Mouse (Mus musculus): Measurements from ENCODE around the gene Adam1a. TPM values are rescaled to one million over a fixed set of nuclear protein-coding genes. Genes with fewer than 3 reads are reported as not detected.

Gene Adam1a
- polyA plus RNA-seq, 1 experiment, result 0.77 TPM

GRCm38 (mm10) chr5:121476040-121476439 lies 69.2 kb downstream of the Adam1a start:
- no peak overlapping the region for H3K4me3 ChIP-seq

GRCm38 (mm10) chr5:121474610-121475009 lies 70.7 kb downstream of the Adam1a start:
- Histone ChIP-seq H3K36me3 (ENCODE audit: control insufficient read depth, insufficient read depth) (no peaks in the 10 kb centered on the region), H3ac (ENCODE audit: control insufficient read depth, insufficient read length) (no peak overlapping the region), H3K79me2 (ENCODE audit: control insufficient read depth, insufficient read depth) (no peaks in the 10 kb centered on the region), H3K27me3 (ENCODE audit: control insufficient read depth, insufficient read depth, insufficient read length) (no peaks in the 10 kb centered on the region), H3K4me3 (no peak overlapping the region), H3K4me2 (ENCODE audit: low read depth) (no peak overlapping the region)
- TF ChIP-seq SRF (IDR thresholded peaks at IDR 0.05; ENCODE audit: control insufficient read depth, insufficient read length, low read depth) (no peak), MYOD1 (IDR thresholded peaks at IDR 0.05; ENCODE audit: control insufficient read depth in 1 of 3, insufficient read length in 2 of 3, low read depth in 2 of 3) (no peak), E2F4 (IDR thresholded peaks at IDR 0.05; ENCODE audit: insufficient read depth) (no peak), CEBPB (IDR thresholded peaks at IDR 0.05; ENCODE audit: insufficient read depth, poor library complexity, severe bottlenecking) (no peak), REST (IDR thresholded peaks at IDR 0.05; ENCODE audit: insufficient read depth, insufficient read length) (no peak), TCF3 (IDR thresholded peaks at IDR 0.05; ENCODE audit: insufficient read length, low read depth) (no peak), MAX (IDR thresholded peaks at IDR 0.05; ENCODE audit: low read depth) (no peak), POLR2A (IDR thresholded peaks at IDR 0.05; ENCODE audit: insufficient read length, low read depth) (no peak), TCF12 (IDR thresholded peaks at IDR 0.05; ENCODE audit: insufficient read depth, poor library complexity, severe bottlenecking) (no peak), POLR2AphosphoS2 (IDR thresholded peaks at IDR 0.05; ENCODE audit: insufficient read length, low read depth) (no peak), USF1 (IDR thresholded peaks at IDR 0.05; ENCODE audit: low read depth) (no peak), MYOG (IDR thresholded peaks at IDR 0.05; ENCODE audit: control insufficient read depth in 1 of 3, insufficient read depth in 1 of 3, insufficient read length in 2 of 3, low read depth in 2 of 3) (no peak)

More at GRCm38 (mm10) chr5:121476040-121476439, 69.2 kb downstream of the Adam1a start:
- TF ChIP-seq E2F4 (IDR thresholded peaks at IDR 0.05; ENCODE audit: insufficient read depth) (no peak), MAX (IDR thresholded peaks at IDR 0.05; ENCODE audit: low read depth) (no peak), MYOD1 (IDR thresholded peaks at IDR 0.05; ENCODE audit: control insufficient read depth in 1 of 3, insufficient read length in 2 of 3, low read depth in 2 of 3) (no peak), REST (IDR thresholded peaks at IDR 0.05; ENCODE audit: insufficient read depth, insufficient read length) (no peak), CEBPB (IDR thresholded peaks at IDR 0.05; ENCODE audit: insufficient read depth, poor library complexity, severe bottlenecking) (no peak), MYOG (IDR thresholded peaks at IDR 0.05; ENCODE audit: control insufficient read depth in 1 of 3, insufficient read depth in 1 of 3, insufficient read length in 2 of 3, low read depth in 2 of 3) (no peak), POLR2A (IDR thresholded peaks at IDR 0.05; ENCODE audit: insufficient read length, low read depth) (no peak), TCF3 (IDR thresholded peaks at IDR 0.05; ENCODE audit: insufficient read length, low read depth) (no peak), USF1 (IDR thresholded peaks at IDR 0.05; ENCODE audit: low read depth) (no peak), TCF12 (IDR thresholded peaks at IDR 0.05; ENCODE audit: insufficient read depth, poor library complexity, severe bottlenecking) (no peak), SRF (IDR thresholded peaks at IDR 0.05; ENCODE audit: control insufficient read depth, insufficient read length, low read depth) (no peak), POLR2AphosphoS2 (IDR thresholded peaks at IDR 0.05; ENCODE audit: insufficient read length, low read depth) (no peak)
- Histone ChIP-seq H3ac (ENCODE audit: control insufficient read depth, insufficient read length) (no peak overlapping the region), H3K79me2 (ENCODE audit: control insufficient read depth, insufficient read depth) (no peaks in the 10 kb centered on the region), H3K27me3 (ENCODE audit: control insufficient read depth, insufficient read depth, insufficient read length) (no peaks in the 10 kb centered on the region), H3K4me2 (ENCODE audit: low read depth) (no peak overlapping the region), H3K36me3 (ENCODE audit: control insufficient read depth, insufficient read depth) (no peaks in the 10 kb centered on the region)

- Histone ChIP-seq H3K36me3 (ENCODE audit: control insufficient read depth, insufficient read depth) (no peaks in the 10 kb centered on the region), H3K79me2 (ENCODE audit: control insufficient read depth, insufficient read depth) (no peaks in the 10 kb centered on the region), H3K27me3 (ENCODE audit: control insufficient read depth, insufficient read depth, insufficient read length) (peaks cover 6% of the 10 kb centered on the region), H3K4me3 (no peak overlapping the region), H3ac (ENCODE audit: control insufficient read depth, insufficient read length) (no peak overlapping the region), H3K4me2 (ENCODE audit: low read depth) (no peak overlapping the region)
- TF ChIP-seq REST (IDR thresholded peaks at IDR 0.05; ENCODE audit: insufficient read depth, insufficient read length) (no peak), POLR2AphosphoS2 (IDR thresholded peaks at IDR 0.05; ENCODE audit: insufficient read length, low read depth) (no peak), MYOD1 (IDR thresholded peaks at IDR 0.05; ENCODE audit: control insufficient read depth in 1 of 3, insufficient read length in 2 of 3, low read depth in 2 of 3) (no peak), MAX (IDR thresholded peaks at IDR 0.05; ENCODE audit: low read depth) (no peak), USF1 (IDR thresholded peaks at IDR 0.05; ENCODE audit: low read depth) (no peak), E2F4 (IDR thresholded peaks at IDR 0.05; ENCODE audit: insufficient read depth) (no peak), SRF (IDR thresholded peaks at IDR 0.05; ENCODE audit: control insufficient read depth, insufficient read length, low read depth) (no peak), MYOG (IDR thresholded peaks at IDR 0.05; ENCODE audit: control insufficient read depth in 1 of 3, insufficient read depth in 1 of 3, insufficient read length in 2 of 3, low read depth in 2 of 3) (no peak), TCF3 (IDR thresholded peaks at IDR 0.05; ENCODE audit: insufficient read length, low read depth) (no peak), CEBPB (IDR thresholded peaks at IDR 0.05; ENCODE audit: insufficient read depth, poor library complexity, severe bottlenecking) (no peak), TCF12 (IDR thresholded peaks at IDR 0.05; ENCODE audit: insufficient read depth, poor library complexity, severe bottlenecking) (no peak), POLR2A (IDR thresholded peaks at IDR 0.05; ENCODE audit: insufficient read length, low read depth) (no peak)
Observed at GRCm38 (mm10) chr5:121472411-121472810, 72.9 kb downstream of the Adam1a start.

GRCm38 (mm10) chr5:121469566-121469965 lies 75.7 kb downstream of the Adam1a start:
- Histone ChIP-seq H3K4me3 (no peak overlapping the region), H3K36me3 (ENCODE audit: control insufficient read depth, insufficient read depth) (no peaks in the 10 kb centered on the region), H3K4me2 (ENCODE audit: low read depth) (no peak overlapping the region), H3K79me2 (ENCODE audit: control insufficient read depth, insufficient read depth) (no peaks in the 10 kb centered on the region), H3ac (ENCODE audit: control insufficient read depth, insufficient read length) (no peak overlapping the region), H3K27me3 (ENCODE audit: control insufficient read depth, insufficient read depth, insufficient read length) (peaks cover 7% of the 10 kb centered on the region)
- no peak for TF ChIP-seq E2F4 (IDR thresholded peaks at IDR 0.05; ENCODE audit: insufficient read depth)
- no peak for TF ChIP-seq MYOD1 (IDR thresholded peaks at IDR 0.05; ENCODE audit: control insufficient read depth in 1 of 3, insufficient read length in 2 of 3, low read depth in 2 of 3)
- no peak for TF ChIP-seq MYOG (IDR thresholded peaks at IDR 0.05; ENCODE audit: control insufficient read depth in 1 of 3, insufficient read depth in 1 of 3, insufficient read length in 2 of 3, low read depth in 2 of 3)
- TF ChIP-seq TCF3 (IDR thresholded peaks at IDR 0.05; ENCODE audit: insufficient read length, low read depth), result no peak
- no peak for TF ChIP-seq USF1 (IDR thresholded peaks at IDR 0.05; ENCODE audit: low read depth)
- no peak for TF ChIP-seq POLR2AphosphoS2 (IDR thresholded peaks at IDR 0.05; ENCODE audit: insufficient read length, low read depth)
- no peak for TF ChIP-seq REST (IDR thresholded peaks at IDR 0.05; ENCODE audit: insufficient read depth, insufficient read length)
- no peak for TF ChIP-seq CEBPB (IDR thresholded peaks at IDR 0.05; ENCODE audit: insufficient read depth, poor library complexity, severe bottlenecking)
- no peak for TF ChIP-seq SRF (IDR thresholded peaks at IDR 0.05; ENCODE audit: control insufficient read depth, insufficient read length, low read depth)
- no peak for TF ChIP-seq TCF12 (IDR thresholded peaks at IDR 0.05; ENCODE audit: insufficient read depth, poor library complexity, severe bottlenecking)
- TF ChIP-seq POLR2A (IDR thresholded peaks at IDR 0.05; ENCODE audit: insufficient read length, low read depth), result no peak

Other genes starting within 250 kb of the Adam1a start
- gene Trafd1, start 159.8 kb downstream of the Adam1a start, polyA plus RNA-seq (2012; fragmentation: generic; extraction: Trizol), result 29.3 TPM
- 22.0 TPM for gene Naa25, start 147.5 kb downstream of the Adam1a start, polyA plus RNA-seq (2012; fragmentation: generic; extraction: Trizol)
- 3.3 TPM for gene Tmem116, start 93.6 kb downstream of the Adam1a start, polyA plus RNA-seq (2012; fragmentation: generic; extraction: Trizol)
- gene Erp29, start 93.0 kb downstream of the Adam1a start, polyA plus RNA-seq (2012; fragmentation: generic; extraction: Trizol), result 86.0 TPM
- gene Adam1b, start 42.0 kb downstream of the Adam1a start, polyA plus RNA-seq (2012; fragmentation: generic; extraction: Trizol), result 0.02 TPM
- gene Gm42878, start within 50 bp of the Adam1a start, polyA plus RNA-seq (2012; fragmentation: generic; extraction: Trizol), result 0.13 TPM
- 100 TPM for gene Mapkapk5, start 423 bp upstream of the Adam1a start, polyA plus RNA-seq (2012; fragmentation: generic; extraction: Trizol)
- 210 TPM for gene Aldh2, start 48.3 kb upstream of the Adam1a start, polyA plus RNA-seq (2012; fragmentation: generic; extraction: Trizol)
- gene Acad12, start 73.5 kb upstream of the Adam1a start, polyA plus RNA-seq (2012; fragmentation: generic; extraction: Trizol), result 2.1 TPM
- gene Acad10, start 115.0 kb upstream of the Adam1a start, polyA plus RNA-seq (2012; fragmentation: generic; extraction: Trizol), result 4.7 TPM
- 40.9 TPM for gene Brap, start 115.1 kb upstream of the Adam1a start, polyA plus RNA-seq (2012; fragmentation: generic; extraction: Trizol)
- gene Atxn2, start 165.9 kb upstream of the Adam1a start, polyA plus RNA-seq (2012; fragmentation: generic; extraction: Trizol), result 95.3 TPM